Mouse (Mus musculus): ENCODE results near the gene Acaa1b.

Gene Acaa1b

DNA sequence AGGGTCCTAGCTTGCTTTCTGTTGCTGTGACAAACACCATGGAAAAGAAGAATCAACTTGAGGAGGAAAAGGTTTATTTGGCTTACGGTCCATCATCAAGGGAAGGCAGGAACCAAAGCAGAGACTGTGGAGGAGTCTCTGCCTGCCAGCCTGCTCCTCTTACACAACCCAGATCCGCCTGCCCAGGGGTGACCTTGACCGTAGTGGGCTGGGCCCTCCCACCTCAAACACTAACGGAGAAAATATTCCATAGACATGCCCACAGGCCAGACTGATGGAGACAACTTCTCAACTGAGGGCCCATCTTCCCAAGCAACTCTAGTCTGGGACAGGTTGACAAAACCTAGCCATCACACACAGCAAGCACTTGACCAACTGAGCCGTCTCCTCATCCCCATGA, 14.8 kb downstream of the Acaa1b start:
- no peak for DNase-seq

DNA sequence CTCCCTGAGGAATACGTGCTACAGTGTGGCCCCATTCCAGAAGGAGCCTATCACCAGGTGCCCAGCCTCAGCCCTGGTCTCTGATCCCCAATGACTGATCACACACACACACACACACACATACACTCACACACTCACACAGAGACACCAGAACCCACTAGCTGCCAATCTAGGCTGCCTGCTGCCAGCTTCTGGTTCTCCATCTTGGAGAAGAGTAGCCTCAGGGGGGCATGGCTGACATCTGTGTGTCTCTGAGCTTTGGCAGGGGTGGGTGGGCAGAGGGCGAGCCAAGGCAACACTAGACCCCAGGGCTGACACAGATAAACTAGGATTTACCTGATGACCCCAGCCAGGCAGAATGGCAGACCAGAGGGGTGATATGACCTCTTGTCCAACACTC, 18.1 kb downstream of the Acaa1b start:
- no peak for DNase-seq

DNA sequence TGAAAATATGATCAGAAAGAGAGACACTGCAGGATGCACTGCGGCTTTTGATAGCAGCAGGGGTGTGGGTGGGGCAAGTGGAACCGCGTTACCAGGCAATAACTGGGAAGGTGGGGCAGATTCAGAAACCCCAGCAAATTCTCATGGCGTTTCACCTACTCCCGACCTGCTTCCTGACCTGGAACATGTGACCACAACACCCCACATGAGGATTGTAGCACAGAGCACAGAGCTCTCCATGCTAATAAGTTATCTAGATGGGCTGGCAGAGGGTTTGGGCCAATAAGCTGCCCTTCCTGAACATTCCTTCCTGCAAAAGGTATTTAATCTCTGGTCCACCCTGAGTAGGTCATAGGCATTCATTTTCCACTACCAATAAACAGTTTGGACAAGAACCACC, 26.2 kb downstream of the Acaa1b start:
- no peak for DNase-seq

DNA sequence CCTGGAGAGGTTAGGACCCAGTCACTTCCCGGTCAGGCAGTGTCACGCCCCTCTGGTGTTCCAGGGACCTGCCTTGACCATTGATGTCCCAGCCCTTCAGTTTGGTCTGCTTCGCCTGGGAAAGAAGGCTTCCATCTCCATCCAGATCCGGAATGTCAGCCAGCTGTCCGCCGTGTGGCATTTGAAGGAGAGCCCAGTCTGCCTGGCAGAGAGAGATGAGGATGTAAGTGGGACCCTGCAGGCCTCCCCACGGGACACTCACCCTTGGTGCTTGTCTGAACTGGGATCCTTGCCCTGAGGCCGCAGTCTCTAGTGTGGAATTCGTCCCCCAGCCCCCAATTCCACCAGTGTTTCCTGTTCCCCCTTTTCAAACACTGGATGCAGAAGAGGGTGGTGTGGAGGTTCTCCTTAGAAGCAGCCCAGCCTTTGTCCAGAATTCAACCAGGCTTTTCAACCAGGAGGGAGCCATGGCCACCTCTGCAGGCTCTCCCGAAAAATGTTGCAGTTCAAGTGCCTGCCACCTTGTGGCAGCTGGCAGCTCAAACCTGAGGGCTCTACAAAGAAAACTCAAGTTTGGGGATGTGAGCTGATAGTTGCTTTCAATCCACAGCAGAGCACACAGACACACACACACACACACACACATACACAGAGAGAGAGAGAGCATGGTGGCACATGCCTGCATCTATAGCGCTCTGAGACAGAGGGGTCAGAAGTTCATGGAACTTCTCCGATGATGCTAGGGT, 28.3 kb downstream of the Acaa1b start:
- DNase-seq, result no peak

DNA sequence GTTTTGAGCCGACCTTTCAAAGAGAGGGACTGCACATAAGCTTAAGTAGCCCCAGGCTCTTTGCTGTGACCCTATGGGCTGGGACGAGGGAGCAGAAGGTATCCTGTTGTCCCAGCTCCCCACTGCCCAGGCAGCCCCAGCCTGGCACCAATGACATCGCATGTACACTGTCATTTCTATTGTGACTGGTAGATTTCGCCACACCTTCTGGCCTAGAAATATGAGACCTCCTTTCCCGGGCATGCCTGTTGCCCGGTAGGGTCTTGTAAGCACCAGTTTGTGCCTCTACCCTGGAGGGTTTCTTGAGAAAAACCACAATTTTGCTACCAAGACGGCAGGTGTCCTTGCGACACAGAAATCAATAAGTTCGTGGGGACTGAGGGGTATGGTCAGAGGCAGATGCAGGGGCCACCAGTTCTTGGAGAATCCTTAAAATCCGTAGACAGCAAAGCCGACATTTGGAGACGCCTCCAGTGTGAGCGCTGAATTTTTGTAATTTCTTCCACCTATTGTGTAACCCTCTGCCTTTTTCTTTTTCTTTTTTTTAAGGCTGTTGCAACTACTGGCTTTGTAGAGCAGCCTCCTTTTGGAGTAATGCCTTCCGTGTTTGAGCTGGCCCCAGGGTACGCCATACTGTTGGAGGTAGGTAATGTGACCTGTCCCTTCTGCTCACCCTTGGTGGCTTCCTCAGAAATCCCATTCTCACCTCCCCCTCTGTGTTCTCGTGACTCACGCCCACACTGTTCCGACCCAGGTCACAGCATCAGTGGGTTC, 34.1 kb downstream of the Acaa1b start:
- no peak for DNase-seq

DNA sequence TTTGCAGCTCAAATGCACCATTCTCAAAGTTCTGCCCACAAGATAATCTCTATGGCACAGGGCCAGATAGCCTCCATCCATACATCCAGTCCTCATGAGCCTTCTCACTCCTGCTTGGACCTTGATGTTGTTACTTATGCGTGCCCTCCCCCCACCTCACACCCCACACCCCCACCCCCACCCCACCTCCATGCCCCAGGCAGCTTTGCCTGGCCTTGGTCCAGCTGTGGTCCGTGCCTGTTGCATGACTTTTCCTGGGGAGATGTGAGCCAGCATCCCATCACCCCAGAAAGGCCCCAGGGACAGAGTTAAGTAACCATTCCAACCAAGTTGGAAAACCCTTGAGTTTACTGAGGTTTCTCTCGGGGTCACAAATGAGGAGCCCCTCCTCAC, 36.7 kb downstream of the Acaa1b start:
- no peak for DNase-seq

DNA sequence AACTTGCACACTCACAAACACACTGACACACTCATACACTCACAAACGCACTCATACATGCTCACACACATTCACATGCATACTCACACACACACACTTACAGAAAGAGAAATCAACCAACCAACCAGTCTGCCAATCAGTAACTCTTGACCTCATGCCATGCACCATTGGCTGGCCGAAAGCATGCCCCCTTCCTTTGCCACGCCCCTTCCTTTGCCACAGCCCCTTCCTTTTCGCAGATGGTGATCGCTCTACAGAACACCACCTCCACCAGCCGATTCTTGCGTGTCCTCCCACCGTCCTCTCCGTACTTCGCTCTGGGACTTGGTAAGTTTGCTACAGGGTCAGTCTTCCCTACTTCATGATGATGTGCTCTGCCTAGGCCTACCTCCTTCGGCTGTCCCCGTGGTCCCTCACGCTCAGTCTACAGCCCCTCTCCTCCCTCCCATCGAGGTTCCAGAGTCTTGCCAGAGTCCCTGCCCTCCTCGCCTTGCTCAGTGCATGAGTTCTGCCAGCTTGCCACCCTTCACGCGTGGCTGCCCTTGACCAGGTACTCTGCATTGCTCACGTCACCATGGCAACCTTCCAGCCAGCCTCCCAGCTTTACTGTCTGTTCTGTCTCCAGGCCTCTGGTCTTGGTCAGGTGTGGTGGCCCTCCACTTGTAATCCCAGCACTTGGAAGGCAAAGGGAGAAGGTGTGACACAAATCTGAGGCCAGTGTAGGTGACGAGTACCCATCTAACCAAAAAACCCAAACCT, 37.3 kb downstream of the Acaa1b start:
- DNase-seq, result no peak

DNA sequence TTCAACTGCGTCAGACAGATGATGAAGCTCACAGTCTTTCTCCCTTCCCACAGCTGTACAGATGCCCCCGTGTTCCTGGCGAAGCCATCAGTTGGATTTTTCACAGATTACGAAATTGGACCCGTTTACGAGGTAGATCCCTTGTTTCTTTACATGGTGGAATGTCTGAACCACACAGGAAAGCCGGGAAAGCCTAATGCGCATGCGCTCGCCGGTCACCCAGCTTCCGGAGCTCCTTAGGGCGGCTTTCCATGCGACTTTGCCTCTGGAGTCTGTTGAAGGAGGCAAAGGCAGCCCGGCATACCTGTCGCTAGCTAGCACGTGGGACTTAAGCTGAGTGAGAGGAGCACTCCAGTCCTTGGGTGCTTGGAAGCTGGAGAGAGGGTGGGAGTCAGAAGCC, 42.0 kb downstream of the Acaa1b start:
- DNase-seq, result no peak

DNA sequence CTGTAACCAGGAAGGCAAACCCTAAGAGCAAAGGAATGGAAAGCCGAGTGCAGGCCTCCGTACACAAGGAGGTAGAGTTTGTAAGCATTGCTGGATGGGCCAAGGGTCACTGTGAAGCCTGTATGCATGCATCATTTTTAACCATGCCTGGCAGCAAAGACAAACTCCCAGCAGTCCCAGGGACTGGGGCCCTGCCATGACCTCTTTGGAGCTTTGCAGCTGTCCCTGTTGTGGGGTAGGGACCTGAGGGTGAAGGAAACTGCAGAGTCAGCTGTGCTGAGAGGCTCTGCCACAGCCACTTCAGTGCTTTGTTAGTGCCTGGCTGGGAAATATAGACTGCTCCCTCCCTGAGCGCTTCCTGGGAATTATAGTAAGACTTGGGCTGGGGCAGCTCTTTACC, 46.3 kb downstream of the Acaa1b start:
- no peak for DNase-seq

DNA sequence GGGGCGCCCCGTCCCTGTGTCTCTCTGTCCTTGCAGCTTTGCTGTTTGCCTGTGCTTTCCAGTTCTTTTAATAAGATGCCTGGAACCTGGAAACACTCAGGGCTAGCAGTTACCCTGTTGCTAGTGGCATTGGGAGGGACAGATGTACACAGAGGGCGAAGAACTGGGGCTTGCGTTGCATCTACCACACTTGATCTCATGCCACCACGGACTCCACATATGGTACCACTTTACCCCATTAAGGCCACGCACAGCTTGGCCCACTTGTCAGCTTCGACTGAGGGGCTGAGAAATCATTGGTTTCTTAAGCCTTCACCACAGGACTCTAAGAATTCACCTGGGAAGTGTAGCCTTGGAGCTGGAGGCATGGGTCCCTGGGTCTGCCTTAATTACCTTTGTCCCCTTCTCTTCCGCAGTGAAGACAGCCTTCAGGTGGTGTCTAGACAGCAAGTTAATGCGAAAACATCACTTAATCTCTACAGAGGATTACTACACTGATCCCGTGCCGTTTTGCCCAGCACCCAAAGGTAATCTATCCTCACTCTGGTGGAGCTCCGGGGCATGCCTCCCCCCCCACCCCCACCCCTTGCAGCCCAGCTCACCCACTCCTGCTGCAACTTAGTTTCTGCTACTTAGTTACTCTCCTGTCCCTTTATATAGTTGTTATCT, 47.1 kb downstream of the Acaa1b start:
- no peak for DNase-seq

DNA sequence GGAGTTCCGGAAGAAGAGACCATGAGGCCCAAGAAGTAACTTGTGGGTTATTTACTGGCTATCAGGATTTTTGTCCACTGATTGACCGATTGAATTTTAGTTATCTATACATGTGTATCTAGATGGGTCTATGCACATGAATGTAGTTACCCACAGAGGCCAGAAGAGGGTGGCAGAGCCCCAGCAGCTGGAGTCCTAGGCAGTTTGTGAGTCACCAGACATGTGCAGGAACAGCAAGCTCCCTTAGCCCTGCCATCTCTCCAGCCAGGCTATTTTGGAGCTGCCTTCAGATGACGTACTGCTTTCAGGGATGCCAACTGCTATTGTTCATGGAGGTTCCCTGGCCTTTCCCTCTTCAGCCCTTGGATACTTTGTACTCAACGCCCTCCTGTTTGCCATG, 49.3 kb downstream of the Acaa1b start:
- no peak for DNase-seq

DNA sequence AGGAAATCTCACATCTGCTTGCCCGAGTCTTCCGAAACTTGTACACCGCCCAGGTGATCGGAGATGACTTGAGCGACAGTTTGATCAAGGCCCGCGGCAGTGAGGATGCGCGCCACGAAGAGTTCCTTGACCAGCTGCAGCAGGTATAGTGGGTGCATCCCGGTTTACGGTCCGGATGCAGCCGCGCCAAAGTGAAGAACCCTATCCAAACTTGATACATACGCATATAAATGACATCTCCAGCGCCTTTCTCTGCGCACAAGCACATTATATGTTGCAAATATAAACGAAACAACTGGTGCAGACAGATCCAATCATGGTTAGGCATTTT, 54.1 kb downstream of the Acaa1b start:
- no peak for DNase-seq

DNA sequence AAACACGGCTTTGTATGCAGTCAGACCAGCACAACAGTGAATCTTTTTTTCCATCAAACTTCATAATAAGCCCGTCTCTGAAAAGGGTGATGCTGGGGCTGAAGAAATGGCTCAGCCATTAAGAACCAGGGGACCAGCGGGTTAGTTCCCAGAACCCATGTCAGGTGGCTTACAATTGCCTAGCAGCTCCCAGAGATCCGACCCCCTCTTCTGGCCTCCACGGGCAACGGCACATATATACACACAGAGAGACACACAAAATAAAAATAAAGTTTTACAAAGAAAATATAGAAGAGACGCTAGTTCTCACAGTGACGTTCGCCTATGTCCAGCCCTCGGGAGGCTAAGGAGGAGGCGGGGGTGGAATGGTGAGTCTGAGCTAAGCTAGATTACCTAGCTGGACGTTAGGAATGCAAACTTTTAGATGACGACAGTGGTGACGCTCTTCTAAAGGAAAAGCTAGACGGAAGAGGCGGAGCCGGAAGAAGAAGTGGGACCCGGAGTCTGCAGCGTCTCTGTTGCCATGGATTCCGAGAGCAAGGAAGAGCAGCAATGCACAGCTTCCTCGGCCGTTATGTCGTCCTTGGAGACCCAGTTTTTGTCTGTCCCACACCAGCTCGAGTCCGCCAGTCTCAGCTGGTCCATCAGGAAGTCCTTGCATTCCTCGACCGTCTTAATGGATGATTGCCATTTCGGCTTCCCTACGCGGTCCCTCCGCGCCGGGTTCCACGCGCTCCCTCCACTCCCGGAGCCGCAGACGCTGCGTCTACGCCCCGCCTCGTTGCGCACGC, 54.7 kb downstream of the Acaa1b start, which contains the start of gene Dlec1:
Gene Dlec1, plus strand, starts transcription at position 487 of the 791 bp plus-strand sequence.
- peak; percentile 46 to 63 for DNase-seq

DNA sequence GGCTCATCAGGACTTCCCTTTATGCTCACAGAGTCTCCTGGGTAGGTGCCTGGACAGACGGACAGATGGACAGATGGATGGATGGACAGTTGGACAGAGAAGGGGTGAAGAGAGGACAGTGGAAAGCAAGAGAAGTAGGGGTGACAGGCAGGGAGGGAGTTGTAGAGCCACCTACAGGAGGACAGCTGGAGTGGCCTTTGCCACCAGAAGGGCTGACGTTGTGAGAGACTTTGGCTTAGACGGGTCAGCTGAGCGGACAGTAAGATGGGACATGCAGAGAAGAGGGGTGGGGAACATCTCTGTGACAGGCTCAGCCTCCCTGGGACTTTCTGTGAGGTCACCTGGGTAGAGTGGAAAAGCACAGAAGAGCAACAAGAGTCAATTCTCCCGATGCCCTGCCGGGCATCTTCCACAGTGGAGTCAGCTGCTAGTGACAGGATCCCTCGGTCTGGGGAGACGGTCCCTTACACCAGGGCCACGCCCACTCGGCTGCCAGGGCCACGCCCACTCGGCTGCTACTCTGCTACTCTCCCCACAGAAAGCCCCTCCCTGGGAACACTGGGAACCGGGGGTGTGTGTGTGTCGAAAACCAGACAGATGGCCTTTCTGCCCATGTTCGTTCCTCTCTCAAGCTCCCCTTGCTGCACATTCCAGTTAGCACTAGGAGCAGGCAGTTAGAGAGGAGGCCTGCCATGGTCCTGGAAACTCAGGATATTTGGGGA, 56.6 kb downstream of the Acaa1b start:
- DNase-seq, result peak in 1 of 2 experiments; percentile 10
